Mouse (Mus musculus) liver, embryonic 13.5 days (tissue): ENCODE data around the gene Acat3. TPM values are rescaled to one million over a fixed set of nuclear protein-coding genes. Genes with fewer than 3 reads are reported as not detected.
A peak's percentile ranks its signal among the peaks of the same experiment; 100 is the strongest.

Experiments used
- ATAC-seq: fragments of 200-750 bp; cut with Nextera tagmentation; 2 replicates; pipeline ENCODE4 v1.8.0; 2017; ENCODE audit warnings: low read depth, mild to moderate bottlenecking, moderate number of reproducible peaks, moderate library complexity
- DNase-seq: peaks from one replicate; pipeline ENCODE4 v3.0.0; 2022
- H3K27ac ChIP-seq: fragments of 300-500 bp; sonication (generic); 2 replicates; pipeline ENCODE4 v1.5.1; 2015; ENCODE audit warnings: moderate library complexity, mild to moderate bottlenecking, inconsistent platforms
- H3K27me3 ChIP-seq: fragments of 300-500 bp; sonication (generic); 2 replicates; pipeline ENCODE4 v1.6.1; 2015; ENCODE audit warnings: mild to moderate bottlenecking, inconsistent platforms
- H3K36me3 ChIP-seq: fragments of 300-500 bp; sonication (generic); 2 replicates; pipeline ENCODE4 v1.6.1; 2015; ENCODE audit warnings: mild to moderate bottlenecking, inconsistent platforms
- H3K4me1 ChIP-seq: fragments of 300-500 bp; sonication (generic); replicated peaks from 2 replicates; pipeline ENCODE4 v1.6.1; 2015; ENCODE audit warnings: inconsistent platforms
- H3K4me2 ChIP-seq: fragments of 300-500 bp; sonication (generic); 2 replicates; pipeline ENCODE4 v1.6.1; 2015; ENCODE audit warnings: inconsistent platforms, mild to moderate bottlenecking, moderate library complexity
- H3K4me3 ChIP-seq: fragments of 300-500 bp; sonication (generic); replicated peaks from 2 replicates; pipeline ENCODE4 v1.5.1; 2015; ENCODE audit warnings: mild to moderate bottlenecking, inconsistent platforms
- H3K9ac ChIP-seq: fragments of 300-500 bp; sonication (generic); 2 replicates; pipeline ENCODE4 v1.6.1; 2015; ENCODE audit warnings: mild to moderate bottlenecking, inconsistent platforms
- H3K9me3 ChIP-seq: fragments of 300-500 bp; sonication (generic); replicated peaks from 2 replicates; pipeline ENCODE4 v1.6.1; 2016; ENCODE audit warnings: inconsistent platforms
- WGBS: fragments of 180-500 bp; shearing (Covaris S2); methylation state at CpG from one replicate; pipeline ENCODE4 v1.1.7; 2015; ENCODE audit not compliant: insufficient replicate concordance; 5-methylcytosine and 5-hydroxymethylcytosine counted together
- polyA plus RNA-seq: library from polyadenylated mRNA; unstranded; fragments of >200 nt; fragmentation: Nextera tagmentation; extraction: Ambion mirVana; gene quantifications from 2 replicates; pipeline ENCODE4 v1.2.1, GENCODE M21; 2015

The Acat3 gene
- polyA plus RNA-seq, 1 experiment from 2014 or later, result 2.6 TPM

DNA sequence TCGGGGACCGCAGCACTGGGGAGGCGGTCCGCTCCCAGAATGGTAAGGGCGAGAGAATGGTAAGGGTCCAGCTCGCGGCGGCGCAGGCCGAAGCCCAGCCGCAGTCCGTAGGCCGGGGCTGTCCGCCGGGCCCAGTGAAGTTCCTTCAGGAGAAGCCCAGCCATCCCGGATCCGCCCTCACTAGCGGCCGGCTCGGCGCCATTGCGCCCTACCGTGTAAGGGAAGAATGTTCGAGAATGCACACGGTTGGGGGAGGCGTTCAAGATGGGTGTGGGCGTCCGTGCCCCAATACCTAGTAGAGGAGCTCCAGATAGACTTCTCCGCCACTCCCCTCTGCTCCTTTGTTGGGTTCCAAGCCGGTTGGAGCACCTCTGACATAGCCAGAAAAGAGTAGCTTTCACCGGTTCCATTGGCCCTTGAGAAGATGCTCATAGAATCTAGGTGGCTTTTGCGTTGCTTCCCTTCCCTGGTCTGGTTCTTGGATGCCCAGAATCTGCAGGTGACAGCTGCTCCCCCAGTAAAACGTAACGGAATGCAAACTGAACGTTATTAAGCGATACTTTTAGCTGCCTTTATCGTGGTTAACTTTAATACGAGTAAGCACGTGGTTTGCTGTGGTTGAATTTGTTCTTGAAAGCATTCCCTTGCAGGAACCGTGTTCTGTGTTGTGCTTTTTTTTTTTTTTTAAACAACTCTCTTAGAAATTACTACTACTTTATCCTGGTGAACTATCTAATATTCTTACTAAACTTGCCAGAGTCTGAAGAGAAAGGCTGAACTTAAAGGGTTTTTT lies 23.6 kb downstream of the Acat3 start:
- DNase-seq, result peak; percentile 74
- ATAC-seq, result peak; percentile 62
- Histone ChIP-seq H3K36me3 (peaks cover 61% of the 10 kb centered on the region), H3K9ac (peak overlapping the region; percentile 97), H3K27ac (peak overlapping the region; percentile 94), H3K9me3 (no peaks in the 10 kb centered on the region), H3K4me3 (peak overlapping the region; percentile 89), H3K4me2 (peak overlapping the region; percentile 73), H3K27me3 (no peaks in the 10 kb centered on the region), H3K4me1 (peaks cover 19% of the 10 kb centered on the region)
- under 1% methylated on average over 40 of the region's 40 CpGs for WGBS

- WGBS, result under 1% methylated on average over 56 of the region's 56 CpGs
- H3K27ac ChIP-seq, result peak within 1 kb of the TSS; percentile 94
- ATAC-seq (peak; percentile 95), DNase-seq (peak; percentile 99)
- peak within 1 kb of the TSS; percentile 88 for H3K4me2 ChIP-seq
- no peaks in the 10 kb centered on the region for H3K27me3 ChIP-seq
- peak within 1 kb of the TSS; percentile 97 for H3K9ac ChIP-seq
- no peaks in the 10 kb centered on the region for H3K9me3 ChIP-seq
- peaks cover 19% of the 10 kb centered on the region for H3K4me1 ChIP-seq
- peaks cover 62% of the 10 kb centered on the region for H3K36me3 ChIP-seq
- H3K4me3 ChIP-seq, result peak within 1 kb of the TSS; percentile 89
Observed at GRCm38 (mm10) chr17:12915881-12916583, 24.4 kb downstream of the Acat3 start, which contains the start of gene Mrpl18. Gene Mrpl18 (minus strand): TSS chr17:12916345.

DNA sequence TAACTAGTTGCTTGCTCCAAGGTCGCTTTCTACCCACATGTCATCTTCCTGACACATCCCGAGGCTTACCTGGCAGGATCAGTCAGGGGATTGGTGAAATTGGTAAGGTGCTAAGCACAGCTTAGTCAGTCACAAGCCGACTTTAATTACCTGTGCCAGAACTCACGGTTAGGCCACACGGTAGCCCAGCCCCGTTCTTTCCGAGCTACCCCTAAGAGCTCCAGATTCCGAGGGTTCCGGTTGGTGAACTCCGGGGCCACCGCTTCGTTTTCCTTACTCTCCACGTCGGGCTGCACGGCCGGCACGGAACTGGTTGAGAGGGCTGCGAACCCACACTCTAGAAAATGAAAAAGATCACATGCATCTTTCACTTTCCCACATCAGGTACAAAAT lies 24.9 kb downstream of the Acat3 start, which contains the start of gene Tcp1:
Tcp1 (plus strand) TSS at position 214 of the 393 bp plus-strand sequence.
- DNase-seq (no peak), ATAC-seq (no peak)
- H3K4me2 ChIP-seq, result peak within 1 kb of the TSS; percentile 88
- H3K9me3 ChIP-seq, result no peaks in the 10 kb centered on the region
- H3K4me1 ChIP-seq, result peaks cover 19% of the 10 kb centered on the region
- H3K4me3 ChIP-seq, result peak within 1 kb of the TSS; percentile 89
- H3K27me3 ChIP-seq, result no peaks in the 10 kb centered on the region
- H3K9ac ChIP-seq, result peak within 1 kb of the TSS; percentile 97
- peaks cover 62% of the 10 kb centered on the region for H3K36me3 ChIP-seq
- under 1% methylated on average over 18 of the region's 18 CpGs for WGBS
- H3K27ac ChIP-seq, result peak within 1 kb of the TSS; percentile 94

GRCm38 (mm10) chr17:12910391-12910790 lies 30.0 kb downstream of the Acat3 start:
- H3K9me3 ChIP-seq, result no peaks in the 10 kb centered on the region
- no peaks in the 10 kb centered on the region for H3K27me3 ChIP-seq
- H3K4me2 ChIP-seq, result no peak overlapping the region
- H3K27ac ChIP-seq, result no peak overlapping the region
- H3K36me3 ChIP-seq, result peaks cover 56% of the 10 kb centered on the region
- no peak overlapping the region for H3K4me3 ChIP-seq
- peaks cover 11% of the 10 kb centered on the region for H3K4me1 ChIP-seq
- WGBS, result 78% methylated on average over 8 of the region's 8 CpGs
- ATAC-seq (no peak), DNase-seq (no peak)
- no peak overlapping the region for H3K9ac ChIP-seq

DNA sequence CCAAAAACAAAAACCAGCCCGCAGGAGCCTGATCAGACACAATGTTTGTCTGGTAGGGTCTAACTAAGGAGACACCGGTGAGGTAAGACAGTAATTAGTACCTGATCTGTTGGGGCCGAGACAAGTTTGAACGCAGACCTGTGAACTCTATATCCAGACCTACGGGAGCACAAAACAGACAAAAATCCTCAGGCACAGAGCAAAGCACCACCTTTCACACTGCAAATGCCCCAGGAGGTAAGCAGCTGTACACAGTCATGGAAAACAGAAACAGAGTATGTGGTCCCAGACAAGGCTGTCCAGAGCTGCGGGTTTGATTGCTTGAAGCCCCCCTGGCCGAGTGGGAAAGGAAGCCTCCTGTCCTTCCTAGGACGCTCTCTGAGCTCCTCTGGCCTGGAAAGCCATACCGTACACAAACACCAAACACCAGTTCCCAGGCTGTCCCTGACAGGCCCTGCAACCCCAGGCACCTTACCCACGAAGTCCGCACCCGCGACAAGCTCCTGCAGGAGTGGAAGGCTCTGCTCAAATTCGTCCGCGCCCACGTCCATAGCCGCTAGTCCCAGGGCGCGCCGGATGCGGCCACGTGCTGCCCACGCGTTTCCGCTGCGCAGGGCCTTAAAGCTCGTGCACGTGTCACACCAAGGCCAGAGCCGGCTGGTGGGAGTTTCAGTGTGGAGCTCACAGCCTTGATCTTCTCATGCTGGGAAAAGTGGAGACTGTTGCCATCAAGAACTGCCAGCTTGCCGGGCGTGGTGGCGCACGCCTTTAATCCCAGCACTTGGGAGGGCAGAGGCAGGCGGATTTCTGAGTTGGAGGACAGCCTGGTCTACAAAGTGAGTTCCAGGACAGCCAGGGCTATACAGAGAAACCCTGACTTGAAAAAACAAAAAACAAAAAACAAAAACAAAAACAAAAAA lies 30.8 kb downstream of the Acat3 start, which contains the start of gene Pnldc1:
Pnldc1 (minus strand) TSS at position 870 of the 920 bp plus-strand sequence.
- Histone ChIP-seq H3K9me3 (no peaks in the 10 kb centered on the region), H3K9ac (no peak within 1 kb of the TSS), H3K4me1 (peaks cover 4% of the 10 kb centered on the region), H3K27me3 (no peaks in the 10 kb centered on the region), H3K4me2 (no peak within 1 kb of the TSS), H3K36me3 (peaks cover 62% of the 10 kb centered on the region), H3K4me3 (no peak within 1 kb of the TSS), H3K27ac (no peak within 1 kb of the TSS)
- ATAC-seq, result no peak
- WGBS, result 81% methylated on average over 35 of the region's 35 CpGs
- no peak for DNase-seq

- H3K4me2 ChIP-seq, result no peak overlapping the region
- no peak for ATAC-seq
- H3K36me3 ChIP-seq, result peaks cover 54% of the 10 kb centered on the region
- H3K4me3 ChIP-seq, result no peak overlapping the region
- no peaks in the 10 kb centered on the region for H3K9me3 ChIP-seq
- DNase-seq, result no peak
- no peaks in the 10 kb centered on the region for H3K27me3 ChIP-seq
- no peak overlapping the region for H3K9ac ChIP-seq
- H3K4me1 ChIP-seq, result no peaks in the 10 kb centered on the region
- no peak overlapping the region for H3K27ac ChIP-seq
- 77% methylated on average over 9 of the region's 9 CpGs for WGBS
Observed at GRCm38 (mm10) chr17:12906436-12906835, 34.0 kb downstream of the Acat3 start.

- WGBS, result 76% methylated on average over 4 of the region's 4 CpGs
- Histone ChIP-seq H3K4me2 (no peak overlapping the region), H3K9me3 (no peaks in the 10 kb centered on the region), H3K4me3 (no peak overlapping the region), H3K27me3 (no peaks in the 10 kb centered on the region), H3K36me3 (peaks cover 53% of the 10 kb centered on the region), H3K9ac (no peak overlapping the region), H3K27ac (no peak overlapping the region), H3K4me1 (no peaks in the 10 kb centered on the region)
- DNase-seq, result no peak
- ATAC-seq, result no peak
Observed at GRCm38 (mm10) chr17:12905810-12906209, 34.6 kb downstream of the Acat3 start.

- 84% methylated on average over 1 of the region's 1 CpGs for WGBS
- ATAC-seq, result no peak
- Histone ChIP-seq H3K36me3 (peaks cover 59% of the 10 kb centered on the region), H3K27ac (no peak overlapping the region), H3K27me3 (no peaks in the 10 kb centered on the region), H3K4me3 (no peak overlapping the region), H3K4me1 (no peaks in the 10 kb centered on the region), H3K9me3 (no peaks in the 10 kb centered on the region), H3K9ac (no peak overlapping the region), H3K4me2 (no peak overlapping the region)
- no peak for DNase-seq
Observed at GRCm38 (mm10) chr17:12904349-12904748, 36.1 kb downstream of the Acat3 start.

GRCm38 (mm10) chr17:12903372-12904333 lies 36.7 kb downstream of the Acat3 start:
- WGBS, result 71% methylated on average over 11 of the region's 12 CpGs
- DNase-seq (no peak), ATAC-seq (no peak)
- no peak overlapping the region for H3K9ac ChIP-seq
- H3K36me3 ChIP-seq, result peaks cover 63% of the 10 kb centered on the region
- H3K9me3 ChIP-seq, result no peaks in the 10 kb centered on the region
- no peak overlapping the region for H3K4me2 ChIP-seq
- H3K4me1 ChIP-seq, result no peaks in the 10 kb centered on the region
- H3K27me3 ChIP-seq, result no peaks in the 10 kb centered on the region
- no peak overlapping the region for H3K4me3 ChIP-seq
- H3K27ac ChIP-seq, result no peak overlapping the region

DNA sequence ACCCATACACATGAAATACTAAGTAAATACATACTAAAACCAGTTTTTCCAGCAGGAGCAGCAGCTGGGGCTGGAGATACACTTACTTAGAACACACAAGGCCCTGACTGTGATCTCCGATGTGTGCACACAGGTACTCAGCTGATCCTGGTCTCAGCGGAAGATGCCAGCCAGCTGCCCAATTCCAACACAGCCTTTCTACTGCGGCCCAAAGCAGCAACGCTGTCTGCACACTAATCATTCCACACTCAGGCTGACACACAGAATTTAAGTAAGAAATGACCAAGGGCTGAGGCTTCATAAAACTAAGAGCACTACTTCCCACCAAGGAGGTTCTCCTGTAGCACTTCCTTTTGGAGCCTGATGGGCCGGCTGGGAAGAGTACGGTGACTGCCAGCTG lies 38.1 kb downstream of the Acat3 start:
- WGBS, result 88% methylated on average over 6 of the region's 6 CpGs

More for the DNA sequence above, 38.1 kb downstream of the Acat3 start:
- peaks cover 67% of the 10 kb centered on the region for H3K36me3 ChIP-seq
- DNase-seq, result no peak
- H3K27ac ChIP-seq, result no peak overlapping the region
- no peaks in the 10 kb centered on the region for H3K4me1 ChIP-seq
- ATAC-seq, result no peak
- H3K9me3 ChIP-seq, result no peaks in the 10 kb centered on the region
- no peak overlapping the region for H3K4me2 ChIP-seq
- no peaks in the 10 kb centered on the region for H3K27me3 ChIP-seq
- no peak overlapping the region for H3K9ac ChIP-seq
- no peak overlapping the region for H3K4me3 ChIP-seq
